Mouse (Mus musculus): Measurements from ENCODE around the gene Tardbp. TPM values are rescaled to one million over a fixed set of nuclear protein-coding genes. Genes with fewer than 3 reads are reported as not detected.

Gene Tardbp
- total and polyA plus RNA-seq, 3 experiments = 211 to 455 TPM; not detected in 1

DNA sequence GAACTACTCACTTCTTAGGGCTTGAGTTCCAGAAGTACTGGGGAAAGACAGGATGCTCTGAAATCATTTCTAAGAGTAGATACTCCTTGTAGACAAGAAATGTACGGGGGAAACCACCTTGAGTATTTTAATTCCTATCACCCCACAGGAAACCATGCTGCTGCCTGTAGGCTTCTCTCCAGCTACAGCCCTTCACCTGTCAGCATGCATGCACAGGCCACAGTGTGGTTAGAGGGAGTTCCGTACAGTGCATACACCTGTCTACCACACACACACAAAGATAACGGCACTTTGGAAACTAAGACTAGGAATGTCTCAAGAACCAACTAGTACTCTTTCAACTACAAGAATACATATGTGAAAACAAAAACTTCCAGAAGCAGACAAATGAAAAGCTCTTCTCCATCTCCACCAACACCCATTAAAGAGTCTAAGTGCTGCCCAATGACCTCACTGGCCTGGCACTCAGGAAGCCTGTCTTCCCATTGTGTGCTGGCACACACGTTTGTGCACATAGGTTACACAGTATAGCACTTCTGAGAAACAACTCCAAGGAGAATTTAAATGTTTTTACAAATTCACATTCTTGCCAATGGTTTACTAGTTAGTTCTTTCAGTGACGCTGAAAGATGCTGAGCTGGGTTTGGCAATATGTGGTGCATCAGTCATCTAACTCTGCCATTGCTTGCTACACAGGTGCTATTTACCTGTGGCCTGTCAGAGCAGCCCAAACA is 16.0 kb downstream of the Tardbp start:
- Histone ChIP-seq H3K9ac (ENCODE audit: control insufficient read depth, low read depth, low read length, poor library complexity, severe bottlenecking) (no peak overlapping the region), H3K4me3 (ENCODE audit: control insufficient read depth in 1 of 2, insufficient read depth in 1 of 2, low read depth in 2 of 2, low read length in 2 of 2) (no peak overlapping the region), H3K36me3 (ENCODE audit: control insufficient read depth in 1 of 2, insufficient read depth in 2 of 2, low read length in 2 of 2) (peaks cover 0 to 5% of the 10 kb centered on the region in 2 experiments; a peak in 2 of 4 replicates), H3K9me3 (replicated peaks; ENCODE audit: insufficient read depth, low read length) (no peaks in the 10 kb centered on the region), H3K27ac (ENCODE audit: control insufficient read depth, low read depth, low read length) (no peak overlapping the region), H3K79me2 (ENCODE audit: control insufficient read depth, insufficient read depth, low read length, poor library complexity) (no peaks in the 10 kb centered on the region), H3K27me3 (ENCODE audit: control insufficient read depth in 1 of 2, insufficient read depth in 2 of 2, low read length in 2 of 2) (no peaks in the 10 kb centered on the region), H3K4me1 (ENCODE audit: control insufficient read depth in 1 of 2, insufficient read depth in 2 of 2, low read length in 2 of 2) (no peaks in the 10 kb centered on the region)
- DNase-seq (ENCODE audit: low read depth, low spot score) = no peak
- TF ChIP-seq CHD2 (IDR thresholded peaks at IDR 0.05; ENCODE audit: low read length) = no peak
- no peak for TF ChIP-seq USF2 (IDR thresholded peaks at IDR 0.05; ENCODE audit: borderline replicate concordance in 1 of 2, insufficient read depth in 1 of 2, low read depth in 1 of 2, low read length in 2 of 2)
- no peak for TF ChIP-seq NRF1 (IDR thresholded peaks at IDR 0.05; ENCODE audit: insufficient read depth, low read depth, low read length, poor library complexity, severe bottlenecking)
- TF ChIP-seq GATA1 (IDR thresholded peaks at IDR 0.05; ENCODE audit: low read depth, low read length) = no peak
- TF ChIP-seq MYC (IDR thresholded peaks at IDR 0.05; ENCODE audit: low read depth, low read length) = no peak
- no peak for TF ChIP-seq TAL1 (IDR thresholded peaks at IDR 0.05; ENCODE audit: low read length)
- TF ChIP-seq MAFK (IDR thresholded peaks at IDR 0.05; ENCODE audit: borderline replicate concordance, low read depth, low read length) = no peak
- no peak for TF ChIP-seq TBP (IDR thresholded peaks at IDR 0.05; ENCODE audit: low read depth, low read length)
- peak; percentile 40; the same call in 1 of the 2 replicates for TF ChIP-seq ZMIZ1 (IDR thresholded peaks at IDR 0.05; ENCODE audit: low read depth, low read length)
- TF ChIP-seq ZC3H11A (IDR thresholded peaks at IDR 0.05; ENCODE audit: low read depth, low read length) = no peak
- TF ChIP-seq MXI1 (IDR thresholded peaks at IDR 0.05; ENCODE audit: low read depth, low read length) = no peak
- no peak for TF ChIP-seq POLR2AphosphoS5 (IDR thresholded peaks at IDR 0.05; ENCODE audit: borderline replicate concordance, low read depth, low read length)
- no peak for TF ChIP-seq EP300 (IDR thresholded peaks at IDR 0.05; ENCODE audit: low read depth in 1 of 2, low read length in 2 of 2)
- no peak for TF ChIP-seq MAZ (IDR thresholded peaks at IDR 0.05; ENCODE audit: low read depth, low read length)
- TF ChIP-seq ZNF384 (IDR thresholded peaks at IDR 0.05; ENCODE audit: low read depth, low read length) = no peak
- no peak for TF ChIP-seq USF1 (IDR thresholded peaks at IDR 0.05; ENCODE audit: low read depth, low read length)
- TF ChIP-seq ZKSCAN1 (IDR thresholded peaks at IDR 0.05; ENCODE audit: low read depth, low read length) = 0 out of 2 replicates have a peak, but pooled peaks have one; percentile 10
- peak in 1 of 2 experiments; percentile 10; a peak in 1 of 4 replicates for TF ChIP-seq POLR2A (IDR thresholded peaks at IDR 0.05; ENCODE audit: control insufficient read depth in 1 of 2, insufficient read depth in 1 of 2, low read depth in 1 of 2, low read length in 2 of 2, poor library complexity in 1 of 2)
- 0 out of 2 replicates have a peak, but pooled peaks have one; percentile 23 for TF ChIP-seq POLR2AphosphoS2 (IDR thresholded peaks at IDR 0.05; ENCODE audit: low read length)
- TF ChIP-seq CTCF (IDR thresholded peaks at IDR 0.05 in 2 of 3, conservative IDR thresholded peaks at IDR 0.05 in 1 of 3; ENCODE audit: control insufficient read depth in 1 of 3, insufficient read depth in 1 of 3, low read depth in 2 of 3, low read length in 3 of 3, poor library complexity in 1 of 3, severe bottlenecking in 1 of 3) = no peak
- no peak for TF ChIP-seq GABPA (IDR thresholded peaks at IDR 0.05; ENCODE audit: low read depth, low read length)
- TF ChIP-seq ELF1 (IDR thresholded peaks at IDR 0.05; ENCODE audit: low read depth, low read length) = no peak
- TF ChIP-seq CHD1 (IDR thresholded peaks at IDR 0.05; ENCODE audit: low read depth, low read length) = no peak
- no peak for TF ChIP-seq E2F4 (IDR thresholded peaks at IDR 0.05; ENCODE audit: borderline replicate concordance, low read depth, low read length)
- TF ChIP-seq MEF2A (IDR thresholded peaks at IDR 0.05; ENCODE audit: extremely low read depth, insufficient replicate concordance, low read depth, low read length, poor library complexity, severe bottlenecking) = no peak
- no peak for TF ChIP-seq BHLHE40 (IDR thresholded peaks at IDR 0.05; ENCODE audit: borderline replicate concordance, low read depth, low read length)
- no peak for TF ChIP-seq MAX (IDR thresholded peaks at IDR 0.05; ENCODE audit: low read length)
- no peak for TF ChIP-seq RAD21 (IDR thresholded peaks at IDR 0.05; ENCODE audit: low read depth, low read length)

Measured in MEL (cell line).